Mouse (Mus musculus) 3T3-L1 (cell line): Measurements from ENCODE around the gene Ncoa7.

Experiments
- DNase-seq: peaks from one replicate; pipeline ENCODE4 v3.0.0-alpha.2; 2015; ENCODE audit warnings: low read depth, low spot score

The Ncoa7 gene

GRCm38 (mm10) chr10:30745238-30745974 lies 57.7 kb downstream of the Ncoa7 start:
- DNase-seq, result no peak

GRCm38 (mm10) chr10:30743275-30743674 lies 59.9 kb downstream of the Ncoa7 start:
- no peak for DNase-seq

GRCm38 (mm10) chr10:30738403-30738802 lies 64.7 kb downstream of the Ncoa7 start:
- DNase-seq, result no peak

- DNase-seq, result no peak
These were observed 65.8 kb downstream of the Ncoa7 start for GRCm38 (mm10) chr10:30737323-30737722.

GRCm38 (mm10) chr10:30733148-30733785 lies 69.9 kb downstream of the Ncoa7 start:
- no peak for DNase-seq

GRCm38 (mm10) chr10:30731321-30731914 lies 71.7 kb downstream of the Ncoa7 start:
- DNase-seq, result peak; percentile 37

- DNase-seq, result peak; percentile 37
These were observed 72.3 kb downstream of the Ncoa7 start for GRCm38 (mm10) chr10:30730791-30731190.

- peak; percentile 92 for DNase-seq
These were observed 73.7 kb downstream of the Ncoa7 start for GRCm38 (mm10) chr10:30729157-30730096.

GRCm38 (mm10) chr10:30723014-30723413 lies 80.1 kb downstream of the Ncoa7 start:
- DNase-seq, result no peak

GRCm38 (mm10) chr10:30720556-30720955 lies 82.6 kb downstream of the Ncoa7 start:
- DNase-seq, result no peak

- DNase-seq, result no peak
These were observed 83.2 kb downstream of the Ncoa7 start for GRCm38 (mm10) chr10:30719947-30720346.

GRCm38 (mm10) chr10:30718703-30719340 lies 84.3 kb downstream of the Ncoa7 start:
- DNase-seq, result peak; percentile 86

GRCm38 (mm10) chr10:30716171-30716570 lies 87.0 kb downstream of the Ncoa7 start:
- no peak for DNase-seq

- peak; percentile 96 for DNase-seq
These were observed 90.6 kb downstream of the Ncoa7 start for GRCm38 (mm10) chr10:30712540-30712939.

- peak; percentile 40 for DNase-seq
These were observed 93.2 kb downstream of the Ncoa7 start for GRCm38 (mm10) chr10:30709846-30710403.

- no peak for DNase-seq
These were observed 95.1 kb downstream of the Ncoa7 start for GRCm38 (mm10) chr10:30708039-30708438.

GRCm38 (mm10) chr10:30702663-30703062 lies 100.5 kb downstream of the Ncoa7 start:
- no peak for DNase-seq

- peak; percentile 38 for DNase-seq
These were observed 116.3 kb downstream of the Ncoa7 start for GRCm38 (mm10) chr10:30686862-30687261.

- no peak for DNase-seq
These were observed 119.7 kb downstream of the Ncoa7 start for GRCm38 (mm10) chr10:30683449-30683848.

GRCm38 (mm10) chr10:30679756-30680155 lies 123.4 kb downstream of the Ncoa7 start:
- DNase-seq, result no peak

GRCm38 (mm10) chr10:30678051-30678450 lies 125.1 kb downstream of the Ncoa7 start:
- DNase-seq, result peak; percentile 35
